Mouse (Mus musculus): ENCODE data around the gene Prr14l. TPM values are rescaled to one million over a fixed set of nuclear protein-coding genes. Genes with fewer than 3 reads are reported as not detected.
"Not testable (repeated sequence)": the region's sequence is repeated elsewhere in the genome, so short reads cannot be mapped to it uniquely, and the experiment has no call there.

Gene Prr14l
- total RNA-seq (2021), result 1 to 10 TPM; 6.3 to 7.3 TPM

- intact Hi-C loops (cut with DNase I), result loop anchor here (10.0 kb wide), 1 partner anchor 139 kb away; no protein-coding TSS in a partner anchor
- peak; percentile 96 for DNase-seq (ENCODE audit: low spot score)
Observed at GRCm38 (mm10) chr5:32853731-32854507, at the start of gene Prr14l. TSS of gene Prr14l (minus strand) at chr5:32854256.

GRCm38 (mm10) chr5:32886739-32887138, 32.7 kb upstream of the Prr14l start:
- intact Hi-C loops (cut with DNase I), result no loop called here

GRCm38 (mm10) chr5:32872346-32872745, 18.3 kb upstream of the Prr14l start:
- intact Hi-C loops (cut with DNase I), result no loop called here
- no peak for DNase-seq (ENCODE audit: low spot score)

More at GRCm38 (mm10) chr5:32886739-32887138, 32.7 kb upstream of the Prr14l start:
- no peak for DNase-seq (ENCODE audit: low spot score)

- no peak for DNase-seq (ENCODE audit: low spot score)
- intact Hi-C loops (cut with DNase I), result loop anchor here (5.0 kb wide), 1 partner anchor 143 kb away; no protein-coding TSS in a partner anchor
Observed at GRCm38 (mm10) chr5:32869389-32870024, 15.5 kb upstream of the Prr14l start.

- intact Hi-C loops (cut with DNase I), result loop anchor here (5.0 kb wide), 1 partner anchor 76 kb away; the partner anchor contains the start of gene Pisd
- peak; percentile 82 for DNase-seq (ENCODE audit: low spot score)
Observed at GRCm38 (mm10) chr5:32863253-32864228, 9.5 kb upstream of the Prr14l start, which contains the start of gene Depdc5. TSS of gene Depdc5 (plus strand) at chr5:32863701.

GRCm38 (mm10) chr5:32862469-32863132, 8.5 kb upstream of the Prr14l start:
- intact Hi-C loops (cut with DNase I), result loop anchor here (5.0 kb wide), 1 partner anchor 75 kb away; the partner anchor contains the start of gene Pisd
- DNase-seq (ENCODE audit: low spot score), result no peak

GRCm38 (mm10) chr5:32861082-32861481, 7.0 kb upstream of the Prr14l start:
- no peak for DNase-seq (ENCODE audit: low spot score)
- intact Hi-C loops (cut with DNase I), result loop anchor here (5.0 kb wide), 1 partner anchor 74 kb away; the partner anchor contains the start of gene Pisd

- intact Hi-C loops (cut with DNase I), result loop anchor here (10.0 kb wide), 1 partner anchor 143 kb away; no protein-coding TSS in a partner anchor
- no peak for DNase-seq (ENCODE audit: low spot score)
Observed at GRCm38 (mm10) chr5:32857781-32858220, 3.7 kb upstream of the Prr14l start.

GRCm38 (mm10) chr5:32855274-32855673, 1.2 kb upstream of the Prr14l start:
- intact Hi-C loops (cut with DNase I), result loop anchor here (10.0 kb wide), 1 partner anchor 140 kb away; no protein-coding TSS in a partner anchor
- DNase-seq (ENCODE audit: low spot score), result not testable (repeated sequence)

GRCm38 (mm10) chr5:32854818-32855217, 762 bp upstream of the Prr14l start:
- DNase-seq (ENCODE audit: low spot score), result no peak
- intact Hi-C loops (cut with DNase I), result loop anchor here (10.0 kb wide), 1 partner anchor 140 kb away; no protein-coding TSS in a partner anchor

GRCm38 (mm10) chr5:32852026-32852425, 2.0 kb downstream of the Prr14l start:
- intact Hi-C loops (cut with DNase I), result loop anchor here (10.0 kb wide), 1 partner anchor 137 kb away; no protein-coding TSS in a partner anchor
- no peak for DNase-seq (ENCODE audit: low spot score)

GRCm38 (mm10) chr5:32849580-32849979, 4.5 kb downstream of the Prr14l start:
- DNase-seq (ENCODE audit: low spot score); intact Hi-C loops (cut with DNase I): not testable (repeated sequence)

GRCm38 (mm10) chr5:32849178-32849577, 4.9 kb downstream of the Prr14l start:
- intact Hi-C loops (cut with DNase I), result no loop called here
- no peak for DNase-seq (ENCODE audit: low spot score)

- intact Hi-C loops (cut with DNase I), result no loop called here
- no peak for DNase-seq (ENCODE audit: low spot score)
Observed at GRCm38 (mm10) chr5:32840029-32840428, 14.0 kb downstream of the Prr14l start.

- DNase-seq (ENCODE audit: low spot score), result no peak
- intact Hi-C loops (cut with DNase I), result no loop called here
Observed at GRCm38 (mm10) chr5:32836976-32837375, 17.1 kb downstream of the Prr14l start.

- no peak for DNase-seq (ENCODE audit: low spot score)
- intact Hi-C loops (cut with DNase I), result no loop called here
Observed at GRCm38 (mm10) chr5:32834497-32834896, 19.6 kb downstream of the Prr14l start.

GRCm38 (mm10) chr5:32830054-32830453, 24.0 kb downstream of the Prr14l start:
- intact Hi-C loops (cut with DNase I), result no loop called here
- no peak for DNase-seq (ENCODE audit: low spot score)

- intact Hi-C loops (cut with DNase I); DNase-seq (ENCODE audit: low spot score): not testable (repeated sequence)
Observed at GRCm38 (mm10) chr5:32828766-32829165, 25.3 kb downstream of the Prr14l start.

- intact Hi-C loops (cut with DNase I), result no loop called here
Observed at GRCm38 (mm10) chr5:32827009-32827408, 27.0 kb downstream of the Prr14l start, which contains the start of gene Gm20671. TSS of gene Gm20671 (minus strand) at chr5:32827109.

More at GRCm38 (mm10) chr5:32827009-32827408, 27.0 kb downstream of the Prr14l start, which contains the start of gene Gm20671:
- no peak for DNase-seq (ENCODE audit: low spot score)
